In genomic region chr6:54494612-54495398, GRCm38 (mm10) we compare ENCODE assay signal across 1 mouse cellular context.
TF ChIP-seq lines count a peak whose summit lies in the region.

No protein-coding gene starts in this region.

TF ChIP-seq in CH12.LX, 34 proteins besides CTCF, POLR2A, EP300 and RAD21 (continued from another document):
- TF ChIP-seq IRF4 (IDR thresholded peaks at IDR 0.05; ENCODE audit: low read depth, low read length) = peak; percentile 37; the same call in 1 of the 2 replicates
- TF ChIP-seq POLR2AphosphoS2 (IDR thresholded peaks at IDR 0.05; ENCODE audit: low read depth, low read length) = no peak
- 0 out of 2 replicates have a peak, but pooled peaks have one; percentile 40 for TF ChIP-seq E2F4 (IDR thresholded peaks at IDR 0.05; ENCODE audit: insufficient replicate concordance, low read depth, low read length)
- peak; percentile 36; the same call in 1 of the 2 replicates for TF ChIP-seq NRF1 (IDR thresholded peaks at IDR 0.05; ENCODE audit: low read depth, low read length)
- TF ChIP-seq ZC3H11A (IDR thresholded peaks at IDR 0.05; ENCODE audit: low read depth, low read length) = no peak
- peak; percentile 46 for TF ChIP-seq MYC (IDR thresholded peaks at IDR 0.05; ENCODE audit: low read depth, low read length)
